Mouse (Mus musculus) layer of hippocampus, postnatal 10 days (tissue): Measurements from ENCODE around the gene Kcnh2. TPM values are rescaled to one million over a fixed set of nuclear protein-coding genes. Genes with fewer than 3 reads are reported as not detected.

Experiments
- total RNA-seq, 2 experiments: library from RNA; stranded (reverse); gene quantifications; 2 replicates each; pipeline ENCODE4 v1.2.3; 2021

The Kcnh2 gene
- total RNA-seq, 2 experiments from 2014 or later, result 15.0 to 18.6 TPM

Other genes with a start within 250 kb of the Kcnh2 start
- 10 to 100 TPM; 10.5 to 10.6 TPM for gene Nupl2, start 186.6 kb downstream of the Kcnh2 start, total RNA-seq
- gene Nos3, start 13.2 kb upstream of the Kcnh2 start, total RNA-seq, result 10 to 100 TPM; 10.1 to 11.8 TPM
- gene Atg9b, start 40.5 kb upstream of the Kcnh2 start, total RNA-seq, result 1 to 10 TPM; 5.0 to 5.2 TPM
- 10 to 100 TPM; 40.0 to 53.1 TPM for gene Abcb8, start 42.1 kb upstream of the Kcnh2 start, total RNA-seq
- gene Asic3, start 61.8 kb upstream of the Kcnh2 start, total RNA-seq, result not detected
- 100 to 1,000 TPM; 127 to 133 TPM for gene Cdk5, start 71.9 kb upstream of the Kcnh2 start, total RNA-seq
- gene Slc4a2, start 72.2 kb upstream of the Kcnh2 start, total RNA-seq, result 10 to 100 TPM; 22.0 to 33.7 TPM
- 100 to 1,000 TPM in 1 of 2 experiments, 10 to 100 TPM in 1; 87.4 to 111 TPM for gene Fastk, start 93.7 kb upstream of the Kcnh2 start, total RNA-seq
- gene Tmub1, start 96.2 kb upstream of the Kcnh2 start, total RNA-seq, result 10 to 100 TPM; 24.1 to 26.4 TPM
- 100 to 1,000 TPM; 511 to 516 TPM for gene Agap3, start 100.6 kb upstream of the Kcnh2 start, total RNA-seq
- not detected for gene Gbx1, start 175.6 kb upstream of the Kcnh2 start, total RNA-seq
- under 1 TPM; 0.38 to 0.41 TPM for gene Asb10, start 189.4 kb upstream of the Kcnh2 start, total RNA-seq
- gene 4931409K22Rik, start 205.2 kb upstream of the Kcnh2 start, total RNA-seq, result not detected
- gene Abcf2, start 225.9 kb upstream of the Kcnh2 start, total RNA-seq, result 10 to 100 TPM; 53.2 to 57.3 TPM
- 10 to 100 TPM; 54.6 to 64.1 TPM for gene Chpf2, start 235.1 kb upstream of the Kcnh2 start, total RNA-seq